Mouse (Mus musculus): ENCODE measurements at regions not wholly inside any gene's neighbourhood (a gene's known extent, or its start where the extent isn't known, plus 50 kb on each side); places are given as distances from the start of the nearest gene placed in this dataset.

GRCm38 (mm10) chr10:37368997-37369679 is 230.4 kb upstream of the Marcks start:
- no peak overlapping the region for H3K4me3 ChIP-seq (ENCODE audit: control insufficient read depth in 1 of 2, insufficient read depth in 1 of 2, low read depth in 2 of 2, low read length in 2 of 2)
- no peak for DNase-seq (ENCODE audit: low read depth, low spot score)
- H3K36me3 ChIP-seq (ENCODE audit: control insufficient read depth in 1 of 2, insufficient read depth in 2 of 2, low read length in 2 of 2): no peaks in the 10 kb centered on the region
- no peak overlapping the region for H3K27ac ChIP-seq (ENCODE audit: control insufficient read depth, low read depth, low read length)
- no peaks in the 10 kb centered on the region for H3K27me3 ChIP-seq (ENCODE audit: control insufficient read depth in 1 of 2, insufficient read depth in 2 of 2, low read length in 2 of 2)
- H3K9ac ChIP-seq (ENCODE audit: control insufficient read depth, low read depth, low read length, poor library complexity, severe bottlenecking): no peak overlapping the region
- H3K4me1 ChIP-seq (ENCODE audit: control insufficient read depth in 1 of 2, insufficient read depth in 2 of 2, low read length in 2 of 2): no peaks in the 10 kb centered on the region
- H3K9me3 ChIP-seq (replicated peaks; ENCODE audit: insufficient read depth, low read length): no peaks in the 10 kb centered on the region
- H3K79me2 ChIP-seq (ENCODE audit: control insufficient read depth, insufficient read depth, low read length, poor library complexity): no peaks in the 10 kb centered on the region
- no peak for TF ChIP-seq UBTF (IDR thresholded peaks at IDR 0.05; ENCODE audit: borderline replicate concordance, insufficient read depth, low read depth, low read length)
- TF ChIP-seq ELF1 (IDR thresholded peaks at IDR 0.05; ENCODE audit: low read depth, low read length): no peak

GRCm38 (mm10) chr10:37367796-37368195 is 229.1 kb upstream of the Marcks start:
- H3K27me3 ChIP-seq (ENCODE audit: control insufficient read depth in 1 of 2, insufficient read depth in 2 of 2, low read length in 2 of 2): no peaks in the 10 kb centered on the region
- DNase-seq (ENCODE audit: low read depth, low spot score): no peak
- H3K4me1 ChIP-seq (ENCODE audit: control insufficient read depth in 1 of 2, insufficient read depth in 2 of 2, low read length in 2 of 2): no peaks in the 10 kb centered on the region
- H3K9ac ChIP-seq (ENCODE audit: control insufficient read depth, low read depth, low read length, poor library complexity, severe bottlenecking): no peak overlapping the region
- H3K36me3 ChIP-seq (ENCODE audit: control insufficient read depth in 1 of 2, insufficient read depth in 2 of 2, low read length in 2 of 2): no peaks in the 10 kb centered on the region
- no peak overlapping the region for H3K27ac ChIP-seq (ENCODE audit: control insufficient read depth, low read depth, low read length)
- no peak overlapping the region for H3K4me3 ChIP-seq (ENCODE audit: control insufficient read depth in 1 of 2, insufficient read depth in 1 of 2, low read depth in 2 of 2, low read length in 2 of 2)
- no peaks in the 10 kb centered on the region for H3K9me3 ChIP-seq (replicated peaks; ENCODE audit: insufficient read depth, low read length)
- no peak for TF ChIP-seq KAT2A (conservative IDR thresholded peaks at IDR 0.05; ENCODE audit: low read depth, low read length)
- H3K79me2 ChIP-seq (ENCODE audit: control insufficient read depth, insufficient read depth, low read length, poor library complexity): no peaks in the 10 kb centered on the region

GRCm38 (mm10) chr10:37364506-37364905 is 225.8 kb upstream of the Marcks start:
- Histone ChIP-seq H3K9ac (ENCODE audit: control insufficient read depth, low read depth, low read length, poor library complexity, severe bottlenecking) (no peak overlapping the region), H3K9me3 (replicated peaks; ENCODE audit: insufficient read depth, low read length) (no peaks in the 10 kb centered on the region), H3K36me3 (ENCODE audit: control insufficient read depth in 1 of 2, insufficient read depth in 2 of 2, low read length in 2 of 2) (no peaks in the 10 kb centered on the region), H3K4me3 (ENCODE audit: control insufficient read depth in 1 of 2, insufficient read depth in 1 of 2, low read depth in 2 of 2, low read length in 2 of 2) (no peak overlapping the region), H3K79me2 (ENCODE audit: control insufficient read depth, insufficient read depth, low read length, poor library complexity) (no peaks in the 10 kb centered on the region), H3K4me1 (ENCODE audit: control insufficient read depth in 1 of 2, insufficient read depth in 2 of 2, low read length in 2 of 2) (no peaks in the 10 kb centered on the region), H3K27me3 (ENCODE audit: control insufficient read depth in 1 of 2, insufficient read depth in 2 of 2, low read length in 2 of 2) (no peaks in the 10 kb centered on the region), H3K27ac (ENCODE audit: control insufficient read depth, low read depth, low read length) (no peak overlapping the region)
- DNase-seq (ENCODE audit: low read depth, low spot score): no peak
- TF ChIP-seq USF1 (IDR thresholded peaks at IDR 0.05; ENCODE audit: low read depth, low read length) (no peak), TBP (IDR thresholded peaks at IDR 0.05; ENCODE audit: low read depth, low read length) (no peak), POLR2AphosphoS5 (IDR thresholded peaks at IDR 0.05; ENCODE audit: borderline replicate concordance, low read depth, low read length) (no peak), ZKSCAN1 (IDR thresholded peaks at IDR 0.05; ENCODE audit: low read depth, low read length) (no peak), NRF1 (IDR thresholded peaks at IDR 0.05; ENCODE audit: insufficient read depth, low read depth, low read length, poor library complexity, severe bottlenecking) (no peak)
